Mouse (Mus musculus) liver, embryonic 16.5 days (tissue): Measurements from ENCODE around the gene Serbp1. TPM values are rescaled to one million over a fixed set of nuclear protein-coding genes. Genes with fewer than 3 reads are reported as not detected.
"Not testable (repeated sequence)": the region's sequence is repeated elsewhere in the genome, so short reads cannot be mapped to it uniquely, and the experiment has no call there.

Experiments used
- ATAC-seq: fragments of 200-750 bp; cut with Nextera tagmentation; 2 replicates; pipeline ENCODE4 v1.8.0; 2017; ENCODE audit warnings: low read depth, mild to moderate bottlenecking, moderate number of reproducible peaks, moderate library complexity
- H3K27ac ChIP-seq: fragments of 300-500 bp; sonication (generic); 2 replicates; pipeline ENCODE4 v1.5.1; 2014; ENCODE audit warnings: mild to moderate bottlenecking, low read length
- H3K27me3 ChIP-seq: fragments of 300-500 bp; sonication (generic); 2 replicates; pipeline ENCODE4 v1.6.1; 2014; ENCODE audit warnings: low read depth, low read length, mixed read lengths; ENCODE audit not compliant: control insufficient read depth, insufficient read depth
- H3K36me3 ChIP-seq: fragments of 300-500 bp; sonication (generic); 2 replicates; pipeline ENCODE4 v1.6.1; 2014; ENCODE audit warnings: mild to moderate bottlenecking; ENCODE audit not compliant: control insufficient read depth, insufficient read depth
- H3K4me1 ChIP-seq: fragments of 300-500 bp; sonication (generic); 2 replicates; pipeline ENCODE4 v1.6.1; 2014; ENCODE audit warnings: low read depth, low read length, mixed read lengths; ENCODE audit not compliant: control insufficient read depth
- H3K4me2 ChIP-seq: fragments of 300-500 bp; sonication (generic); 2 replicates; pipeline ENCODE4 v1.6.1; 2014; ENCODE audit warnings: low read depth, low read length, mixed read lengths
- H3K4me3 ChIP-seq: fragments of 300-500 bp; sonication (generic); 2 replicates; pipeline ENCODE4 v1.5.1; 2014; ENCODE audit warnings: low read depth, mild to moderate bottlenecking, low read length
- H3K9ac ChIP-seq: fragments of 300-500 bp; sonication (generic); 2 replicates; pipeline ENCODE4 v1.6.1; 2014; ENCODE audit warnings: low read depth, low read length
- H3K9me3 ChIP-seq: fragments of 300-500 bp; sonication (generic); replicated peaks from 2 replicates; pipeline ENCODE4 v1.6.1; 2016; ENCODE audit warnings: low read length; ENCODE audit not compliant: control insufficient read depth
- WGBS: fragments of 180-500 bp; shearing (Covaris S2); extraction: QIAGEN DNeasy Blood & Tissue Kit; methylation state at CpG from one replicate; pipeline ENCODE4 v1.1.7; 2014; ENCODE audit not compliant: insufficient replicate concordance; 5-methylcytosine and 5-hydroxymethylcytosine counted together
- polyA plus RNA-seq: library from polyadenylated mRNA; unstranded; fragments of >200 nt; fragmentation: Nextera tagmentation; extraction: Ambion mirVana; gene quantifications from 2 replicates; pipeline ENCODE4 v1.2.1, GENCODE M21; 2015

Gene Serbp1
- polyA plus RNA-seq, 1 experiment from 2014 or later: 183 TPM

GRCm38 (mm10) chr6:67213429-67214098, 24.4 kb upstream of the Serbp1 start:
- H3K9me3 ChIP-seq: no peaks in the 10 kb centered on the region
- no peaks in the 10 kb centered on the region for H3K36me3 ChIP-seq
- no peak overlapping the region for H3K4me2 ChIP-seq
- no peaks in the 10 kb centered on the region for H3K27me3 ChIP-seq
- H3K9ac ChIP-seq: no peak overlapping the region
- H3K4me3 ChIP-seq: no peak overlapping the region
- no peak overlapping the region for H3K27ac ChIP-seq
- no peaks in the 10 kb centered on the region for H3K4me1 ChIP-seq
- no peak for ATAC-seq
- WGBS: 52% methylated on average over 4 of the region's 4 CpGs

GRCm38 (mm10) chr6:67217402-67217801, 20.6 kb upstream of the Serbp1 start:
- no peak for ATAC-seq
- no peaks in the 10 kb centered on the region for H3K9me3 ChIP-seq
- no peaks in the 10 kb centered on the region for H3K36me3 ChIP-seq
- no peak overlapping the region for H3K4me2 ChIP-seq
- no peaks in the 10 kb centered on the region for H3K27me3 ChIP-seq
- no peaks in the 10 kb centered on the region for H3K4me1 ChIP-seq
- no peak overlapping the region for H3K27ac ChIP-seq
- no peak overlapping the region for H3K4me3 ChIP-seq
- no peak overlapping the region for H3K9ac ChIP-seq
- 61% methylated on average over 4 of the region's 4 CpGs for WGBS

- ATAC-seq: no peak
- no peaks in the 10 kb centered on the region for H3K9me3 ChIP-seq
- no peak overlapping the region for H3K9ac ChIP-seq
- no peak overlapping the region for H3K4me3 ChIP-seq
- H3K4me1 ChIP-seq: no peaks in the 10 kb centered on the region
- no peaks in the 10 kb centered on the region for H3K36me3 ChIP-seq
- no peak overlapping the region for H3K4me2 ChIP-seq
- WGBS: 60% methylated on average over 1 of the region's 1 CpGs
- no peak overlapping the region for H3K27ac ChIP-seq
- H3K27me3 ChIP-seq: no peaks in the 10 kb centered on the region
These were observed 20.1 kb upstream of the Serbp1 start for GRCm38 (mm10) chr6:67217846-67218245.

GRCm38 (mm10) chr6:67218566-67218965, 19.4 kb upstream of the Serbp1 start:
- no peak overlapping the region for H3K9ac ChIP-seq
- no peaks in the 10 kb centered on the region for H3K27me3 ChIP-seq
- H3K4me1 ChIP-seq: no peaks in the 10 kb centered on the region
- no peak for ATAC-seq
- H3K4me2 ChIP-seq: no peak overlapping the region
- H3K9me3 ChIP-seq: no peaks in the 10 kb centered on the region
- H3K36me3 ChIP-seq: no peaks in the 10 kb centered on the region
- H3K27ac ChIP-seq: no peak overlapping the region
- no peak overlapping the region for H3K4me3 ChIP-seq

- not testable (repeated sequence) for H3K36me3 ChIP-seq, ATAC-seq, H3K4me3 ChIP-seq, H3K27me3 ChIP-seq, H3K4me2 ChIP-seq, H3K9ac ChIP-seq, H3K27ac ChIP-seq, H3K4me1 ChIP-seq, H3K9me3 ChIP-seq
- WGBS: 70% methylated on average over 14 of the region's 14 CpGs
These were observed 18.0 kb upstream of the Serbp1 start for GRCm38 (mm10) chr6:67219931-67220330.

- no peak overlapping the region for H3K27ac ChIP-seq
These were observed 17.2 kb upstream of the Serbp1 start for GRCm38 (mm10) chr6:67220731-67221130.

GRCm38 (mm10) chr6:67223082-67223481, 14.9 kb upstream of the Serbp1 start:
- 68% methylated on average over 1 of the region's 1 CpGs for WGBS
- Histone ChIP-seq H3K4me3 (no peak overlapping the region), H3K27ac (no peak overlapping the region), H3K36me3 (no peaks in the 10 kb centered on the region), H3K4me1 (no peaks in the 10 kb centered on the region), H3K9me3 (no peaks in the 10 kb centered on the region), H3K9ac (no peak overlapping the region), H3K27me3 (no peaks in the 10 kb centered on the region), H3K4me2 (no peak overlapping the region)
- ATAC-seq: no peak

More at GRCm38 (mm10) chr6:67220731-67221130, 17.2 kb upstream of the Serbp1 start:
- Histone ChIP-seq H3K9ac (no peak overlapping the region), H3K36me3 (no peaks in the 10 kb centered on the region), H3K4me3 (no peak overlapping the region), H3K9me3 (no peaks in the 10 kb centered on the region), H3K27me3 (no peaks in the 10 kb centered on the region), H3K4me1 (no peaks in the 10 kb centered on the region), H3K4me2 (no peak overlapping the region)
- no peak for ATAC-seq

GRCm38 (mm10) chr6:67223499-67223898, 14.5 kb upstream of the Serbp1 start:
- ATAC-seq: no peak
- H3K4me1 ChIP-seq: peaks cover 2% of the 10 kb centered on the region; the same call in 1 of the 2 replicates
- no peak overlapping the region for H3K9ac ChIP-seq
- no peaks in the 10 kb centered on the region for H3K36me3 ChIP-seq
- WGBS: 66% methylated on average over 1 of the region's 1 CpGs
- H3K9me3 ChIP-seq: no peaks in the 10 kb centered on the region
- no peak overlapping the region for H3K27ac ChIP-seq
- no peak overlapping the region for H3K4me2 ChIP-seq
- H3K4me3 ChIP-seq: no peak overlapping the region
- H3K27me3 ChIP-seq: no peaks in the 10 kb centered on the region; the same call in 1 of the 2 replicates

GRCm38 (mm10) chr6:67226286-67226685, 11.7 kb upstream of the Serbp1 start:
- Histone ChIP-seq H3K4me1 (peaks cover 6% of the 10 kb centered on the region; the same call in 1 of the 2 replicates), H3K9ac (no peak overlapping the region), H3K27ac (no peak overlapping the region), H3K4me2 (no peak overlapping the region), H3K27me3 (peaks cover 11% of the 10 kb centered on the region), H3K36me3 (no peaks in the 10 kb centered on the region), H3K4me3 (no peak overlapping the region), H3K9me3 (no peaks in the 10 kb centered on the region)
- WGBS: 48% methylated on average over 4 of the region's 4 CpGs
- no peak for ATAC-seq
